10 mouse cellular contexts compared by ENCODE assay signal in the genomic region with DNA sequence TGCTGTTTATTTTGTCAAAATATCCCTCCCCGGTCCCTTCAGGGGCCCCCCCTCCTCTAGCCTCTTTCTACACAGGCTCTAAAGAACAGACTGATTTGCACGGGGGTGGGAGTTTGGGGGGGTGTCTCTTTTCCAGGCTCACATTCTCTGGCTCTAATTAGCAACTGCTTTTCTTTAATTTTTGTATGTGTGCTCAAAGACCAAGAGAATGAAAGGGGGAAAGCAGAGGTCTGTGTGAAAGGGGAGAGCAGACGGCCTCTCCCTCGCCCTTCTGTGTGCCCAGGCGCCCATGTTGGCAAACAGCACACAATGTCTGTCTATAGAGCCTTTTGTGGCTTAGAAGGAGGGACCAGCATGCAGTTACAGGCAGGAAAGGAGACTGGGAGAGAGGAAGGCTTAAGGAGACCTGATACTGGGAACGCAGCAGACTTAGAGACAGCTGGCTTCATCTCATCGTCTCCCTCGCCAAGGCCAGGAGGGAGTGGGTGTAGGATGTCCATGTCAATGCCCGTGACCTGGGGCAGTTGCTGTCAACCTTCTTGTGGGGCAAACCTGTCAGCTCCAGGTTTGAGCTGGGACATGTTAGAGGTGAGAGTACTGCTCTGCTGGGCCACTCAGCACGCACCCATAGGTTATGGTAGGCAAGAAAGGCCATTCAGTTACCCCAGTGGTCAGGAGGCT.
DNase-seq lines count a peak whose midpoint lies in the region; ATAC-seq and TF ChIP-seq lines count a peak whose summit lies in the region.
"Had no signal": no experiment of that assay in that cellular context is flagged by ENCODE, and none has a peak within 500 bp of the region (broad histone marks: within the 10 kb centered on the region; RNA-seq: fewer than 3 reads in every experiment).

No protein-coding gene starts in this region.

- peak; percentile 77 for DNase-seq in gastrocnemius, adult 2 months
- no peak for DNase-seq in gastrocnemius, postnatal 10 days
- DNase-seq in urinary bladder, postnatal 25 days (ENCODE audit: low spot score), result no peak
- DNase-seq in heart, postnatal 14 days, result no peak
- DNase-seq in kidney, adult 2 months, result no peak

- intact Hi-C loops in gastrocnemius, adult 2 months (cut with DNase I), result loop anchor here (10.0 kb wide), 1 partner anchor 153 kb away; no protein-coding TSS in a partner anchor
- intact Hi-C loops in heart, postnatal 14 days (cut with DNase I), result no loop called here

- no peak overlapping the region for H3K9ac ChIP-seq in embryonic facial prominence, embryonic 15.5 days
- no peak overlapping the region for H3K9ac ChIP-seq in hindbrain, embryonic 13.5 days
- no peak overlapping the region for H3K9ac ChIP-seq in neural tube, embryonic 12.5 days

- no peak for TF ChIP-seq POLR2A in kidney, adult 2 months (IDR thresholded peaks at IDR 0.05; ENCODE audit: low read depth, low read length)

- WGBS in embryonic facial prominence, embryonic 15.5 days, result 44% methylated on average over 10 of the region's 10 CpGs
- WGBS in hindbrain, embryonic 13.5 days, result 44% methylated on average over 10 of the region's 10 CpGs
- 67% methylated on average over 10 of the region's 10 CpGs for WGBS in neural tube, embryonic 12.5 days
- 66% methylated on average over 10 of the region's 10 CpGs for WGBS in kidney, adult 2 months

- TF ChIP-seq CTCF in gastrocnemius, adult 2 months (IDR thresholded peaks at IDR 0.05), result no peak
- no peak for TF ChIP-seq CTCF in kidney, adult 2 months (conservative IDR thresholded peaks at IDR 0.05; ENCODE audit: insufficient read depth, insufficient read length, low read depth, low read length)

- no peaks in the 10 kb centered on the region for H3K36me3 ChIP-seq in embryonic facial prominence, embryonic 15.5 days
- H3K36me3 ChIP-seq in hindbrain, embryonic 13.5 days, result no peaks in the 10 kb centered on the region
- no peaks in the 10 kb centered on the region for H3K36me3 ChIP-seq in neural tube, embryonic 12.5 days
- H3K36me3 ChIP-seq in kidney, adult 2 months (ENCODE audit: control insufficient read depth, insufficient read depth, low read length), result no peaks in the 10 kb centered on the region

- H3K27ac ChIP-seq in gastrocnemius, adult 2 months, result peak overlapping the region; percentile 67
- H3K27ac ChIP-seq in embryonic facial prominence, embryonic 15.5 days (replicated peaks), result peak overlapping the region; percentile 51; the same call in 1 of the 2 replicates
- H3K27ac ChIP-seq in hindbrain, embryonic 13.5 days, result peak overlapping the region; percentile 73
- H3K27ac ChIP-seq in neural tube, embryonic 12.5 days, result no peak overlapping the region
- H3K27ac ChIP-seq in kidney, adult 2 months (ENCODE audit: insufficient read depth, low read depth, low read length), result no peak overlapping the region
- H3K27ac ChIP-seq: macrophage had no signal

- no peaks in the 10 kb centered on the region for H3K27me3 ChIP-seq in embryonic facial prominence, embryonic 15.5 days
- peaks cover 13% of the 10 kb centered on the region; the same call in 1 of the 2 replicates for H3K27me3 ChIP-seq in hindbrain, embryonic 13.5 days
- H3K27me3 ChIP-seq in neural tube, embryonic 12.5 days (replicated peaks), result peaks cover 16% of the 10 kb centered on the region
- H3K27me3 ChIP-seq in kidney, adult 2 months (replicated peaks; ENCODE audit: control insufficient read depth, insufficient read depth, low read length), result no peaks in the 10 kb centered on the region

- H3K4me2 ChIP-seq in embryonic facial prominence, embryonic 15.5 days (replicated peaks), result no peak overlapping the region
- H3K4me2 ChIP-seq in hindbrain, embryonic 13.5 days, result no peak overlapping the region
- no peak overlapping the region for H3K4me2 ChIP-seq in neural tube, embryonic 12.5 days (replicated peaks)
- H3K4me2 ChIP-seq: liver, embryonic 11.5 days had no signal

- H3K9me3 ChIP-seq in embryonic facial prominence, embryonic 15.5 days (replicated peaks), result no peaks in the 10 kb centered on the region
- H3K9me3 ChIP-seq in hindbrain, embryonic 13.5 days, result no peaks in the 10 kb centered on the region
- no peaks in the 10 kb centered on the region for H3K9me3 ChIP-seq in neural tube, embryonic 12.5 days

- no peak overlapping the region for H3K4me3 ChIP-seq in gastrocnemius, adult 2 months
- no peak overlapping the region for H3K4me3 ChIP-seq in embryonic facial prominence, embryonic 15.5 days (replicated peaks)
- no peak overlapping the region for H3K4me3 ChIP-seq in hindbrain, embryonic 13.5 days
- no peak overlapping the region for H3K4me3 ChIP-seq in neural tube, embryonic 12.5 days
- no peak overlapping the region for H3K4me3 ChIP-seq in kidney, adult 2 months (ENCODE audit: insufficient read depth, low read depth, low read length)

- peaks cover 19% of the 10 kb centered on the region for H3K4me1 ChIP-seq in embryonic facial prominence, embryonic 15.5 days
- H3K4me1 ChIP-seq in hindbrain, embryonic 13.5 days (replicated peaks), result peaks cover 53% of the 10 kb centered on the region
- peaks cover 30% of the 10 kb centered on the region for H3K4me1 ChIP-seq in neural tube, embryonic 12.5 days
- H3K4me1 ChIP-seq in kidney, adult 2 months (ENCODE audit: control insufficient read depth, insufficient read depth, low read length), result no peaks in the 10 kb centered on the region

- 0 out of 2 replicates have a peak, but pooled peaks have one; percentile 13 for ATAC-seq in embryonic facial prominence, embryonic 15.5 days (ENCODE audit: insufficient number of reproducible peaks, low FRiP score, low TSS enrichment, low read depth)
- peak; percentile 67 for ATAC-seq in hindbrain, embryonic 13.5 days (ENCODE audit: low FRiP score)
- peak; percentile 65 for ATAC-seq in neural tube, embryonic 12.5 days (ENCODE audit: low FRiP score, low read depth)

Comparison
In these comparisons a context has a peak if more than half of its experiments do, and no peak if none do; other contexts are left out.
1. H3K27ac ChIP-seq: peak in gastrocnemius, adult 2 months (single experiment), embryonic facial prominence, embryonic 15.5 days (single experiment) and hindbrain, embryonic 13.5 days (single experiment); none in neural tube, embryonic 12.5 days (single experiment) and kidney, adult 2 months (single experiment).
2. ATAC-seq: peak in every context shown above with its lines; median percentile 67 in hindbrain, embryonic 13.5 days; 65 in neural tube, embryonic 12.5 days; 13 in embryonic facial prominence, embryonic 15.5 days.